Mouse (Mus musculus): ENCODE results near the gene Gm20388. TPM values are rescaled to one million over a fixed set of nuclear protein-coding genes. Genes with fewer than 3 reads are reported as not detected.
A peak's percentile ranks its signal among the peaks of the same experiment; 100 is the strongest.

Gm20388 gene
- polyA plus RNA-seq, 1 experiment from 2014 or later = not detected

DNA sequence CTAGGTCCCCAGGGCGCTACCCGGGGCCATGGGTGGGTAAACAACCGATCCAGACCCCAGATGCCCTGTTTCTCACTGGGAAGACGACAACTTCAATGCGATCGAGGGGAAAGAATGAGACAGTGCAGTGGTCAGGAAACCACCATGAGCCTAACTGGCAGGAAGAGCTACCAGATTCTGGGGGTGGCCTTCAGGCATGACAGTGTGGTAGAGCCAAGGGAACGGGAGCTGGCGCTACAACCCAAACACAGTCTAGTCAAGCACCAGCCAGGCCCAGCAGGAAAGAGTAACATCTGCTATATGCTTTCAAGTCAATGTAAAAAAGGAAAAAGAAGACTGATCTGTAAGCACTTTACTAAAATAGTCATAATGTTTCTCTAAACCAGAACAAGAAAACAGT, 1725.5 kb downstream of the Gm20388 start:
- Histone ChIP-seq H3K36me3 (0 out of 2 replicates have a peak, but pooled peaks cover 3% of the 10 kb centered on the region), H3K9ac (no peak overlapping the region; the same call in 1 of the 2 replicates), H3K27me3 (replicated peaks) (no peaks in the 10 kb centered on the region), H3K4me3 (no peak overlapping the region), H3K27ac (replicated peaks) (peak overlapping the region; percentile 51), H3K4me1 (peaks cover 67% of the 10 kb centered on the region), H3K9me3 (no peaks in the 10 kb centered on the region), H3K4me2 (no peak overlapping the region)
- WGBS = 68% methylated on average over 8 of the region's 8 CpGs
- no peak for ATAC-seq (ENCODE audit: extremely low read depth, insufficient number of reproducible peaks, low FRiP score, low TSS enrichment)

DNA sequence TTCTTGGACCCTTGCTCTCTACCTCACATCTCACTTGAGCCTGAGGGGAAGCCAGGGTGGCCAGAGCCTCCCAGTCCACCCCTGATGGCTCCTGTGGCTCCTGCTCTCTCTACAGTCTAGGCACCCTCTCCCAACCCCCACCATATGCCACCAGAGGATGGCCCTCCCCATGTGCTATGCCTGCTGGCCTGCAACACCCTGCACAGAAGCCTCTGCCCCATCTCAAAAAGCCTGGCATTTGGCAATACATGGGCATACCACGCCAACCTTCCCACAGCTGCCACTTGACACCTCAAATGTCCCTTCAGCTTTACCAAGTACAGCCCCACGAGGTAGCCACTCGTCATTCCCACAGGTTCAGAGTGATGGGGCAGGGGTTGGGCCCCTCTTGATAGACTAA, 1732.2 kb downstream of the Gm20388 start:
- Histone ChIP-seq H3K4me1 (peaks cover 73% of the 10 kb centered on the region), H3K9ac (peak overlapping the region; percentile 58; the same call in 1 of the 2 replicates), H3K27me3 (replicated peaks) (no peaks in the 10 kb centered on the region), H3K9me3 (no peaks in the 10 kb centered on the region), H3K27ac (replicated peaks) (peak overlapping the region; percentile 59), H3K4me3 (no peak overlapping the region), H3K4me2 (no peak overlapping the region), H3K36me3 (no peaks in the 10 kb centered on the region; the same call in 1 of the 2 replicates)
- no peak for ATAC-seq (ENCODE audit: extremely low read depth, insufficient number of reproducible peaks, low FRiP score, low TSS enrichment)
- WGBS = 70% methylated on average over 3 of the region's 3 CpGs

DNA sequence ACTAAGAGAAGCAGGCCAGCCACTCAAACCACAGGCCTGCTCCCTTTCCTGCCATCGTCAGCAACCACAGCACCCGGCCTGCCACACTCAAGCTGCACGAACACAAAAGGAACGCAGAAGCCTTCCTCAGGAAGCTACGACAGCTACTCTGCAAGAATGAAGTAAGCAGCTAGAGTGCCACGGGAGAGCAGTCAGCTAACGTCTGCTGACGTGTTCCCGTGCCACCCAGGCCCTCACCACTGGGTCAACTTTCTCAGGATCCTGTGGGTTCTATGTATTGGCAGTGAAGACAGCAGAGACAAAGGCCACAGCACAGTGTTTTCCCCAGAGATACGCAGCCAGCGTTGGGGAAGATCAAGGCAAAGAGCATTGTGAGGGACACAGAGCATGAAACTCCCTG, 1732.7 kb downstream of the Gm20388 start:
- WGBS = 53% methylated on average over 11 of the region's 11 CpGs
- Histone ChIP-seq H3K9ac (peak overlapping the region; percentile 58; the same call in 1 of the 2 replicates), H3K4me1 (peaks cover 76% of the 10 kb centered on the region), H3K9me3 (no peaks in the 10 kb centered on the region), H3K27me3 (replicated peaks) (no peaks in the 10 kb centered on the region), H3K27ac (replicated peaks) (peak overlapping the region; percentile 59), H3K36me3 (no peaks in the 10 kb centered on the region; the same call in 1 of the 2 replicates), H3K4me2 (no peak overlapping the region), H3K4me3 (no peak overlapping the region)
- ATAC-seq (ENCODE audit: extremely low read depth, insufficient number of reproducible peaks, low FRiP score, low TSS enrichment) = no peak

DNA sequence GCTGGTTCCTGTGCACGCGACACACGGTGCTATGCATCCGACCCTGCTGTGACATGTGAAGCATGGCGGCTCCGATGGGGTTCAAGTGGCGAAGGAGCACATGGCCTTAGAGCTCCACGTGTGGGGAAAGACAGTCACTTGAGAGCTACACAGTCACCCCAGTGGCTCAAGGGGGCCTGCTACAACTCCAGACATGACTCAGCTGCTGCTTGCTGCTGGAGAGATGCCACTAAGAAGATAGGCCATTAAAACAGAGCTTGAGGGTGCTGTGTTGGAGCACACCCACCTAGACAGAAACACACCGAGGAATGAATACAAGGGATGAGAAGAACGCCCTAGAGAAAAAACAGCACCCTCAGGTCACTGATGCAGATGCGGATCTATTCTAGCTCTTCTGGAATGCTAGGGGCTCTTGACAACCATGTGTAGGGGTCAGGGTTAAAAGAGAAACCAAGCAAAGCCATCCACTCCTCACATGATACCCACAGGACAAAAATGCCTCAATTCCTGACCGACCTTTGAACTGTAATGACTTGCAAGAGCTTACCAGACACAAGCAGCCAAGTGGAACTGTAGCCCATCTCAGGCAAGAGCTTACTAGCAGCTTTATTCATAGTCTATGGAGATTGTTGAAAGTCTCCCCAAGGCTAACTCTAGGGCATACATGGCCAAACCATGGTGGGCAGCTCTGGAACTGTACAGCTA, 1737.0 kb downstream of the Gm20388 start:
- H3K27ac ChIP-seq (replicated peaks) = no peak overlapping the region
- no peak for ATAC-seq (ENCODE audit: extremely low read depth, insufficient number of reproducible peaks, low FRiP score, low TSS enrichment)
- no peak overlapping the region for H3K4me2 ChIP-seq
- no peak overlapping the region for H3K4me3 ChIP-seq
- peaks cover 83% of the 10 kb centered on the region for H3K4me1 ChIP-seq
- peaks cover 12% of the 10 kb centered on the region for H3K36me3 ChIP-seq
- H3K27me3 ChIP-seq (replicated peaks) = no peaks in the 10 kb centered on the region
- no peak overlapping the region for H3K9ac ChIP-seq
- 76% methylated on average over 12 of the region's 12 CpGs for WGBS
- no peaks in the 10 kb centered on the region for H3K9me3 ChIP-seq

DNA sequence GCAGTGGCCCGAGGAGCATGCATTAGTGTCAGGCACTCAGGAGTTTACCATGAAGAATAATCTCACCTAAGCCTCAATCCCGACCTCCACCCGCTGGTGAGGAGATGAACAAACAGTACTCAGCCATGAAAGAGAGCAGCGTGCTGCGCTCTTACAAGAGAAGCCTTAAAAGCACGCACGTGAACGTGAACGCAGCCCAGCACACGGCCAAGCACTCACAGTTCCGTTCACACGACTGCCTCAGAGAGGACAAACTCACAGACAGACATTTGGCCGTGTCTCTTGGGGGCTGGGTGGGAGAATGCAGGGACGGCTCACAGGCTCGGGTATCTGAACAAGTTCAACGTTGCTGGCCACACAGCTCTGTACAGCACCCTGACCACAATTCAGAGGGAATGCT, 1737.8 kb downstream of the Gm20388 start:
- H3K27ac ChIP-seq (replicated peaks) = no peak overlapping the region
- H3K4me1 ChIP-seq = peaks cover 76% of the 10 kb centered on the region
- no peak overlapping the region for H3K4me3 ChIP-seq
- no peak for ATAC-seq (ENCODE audit: extremely low read depth, insufficient number of reproducible peaks, low FRiP score, low TSS enrichment)
- 68% methylated on average over 16 of the region's 16 CpGs for WGBS
- H3K9ac ChIP-seq = peak overlapping the region; percentile 52
- peaks cover 12% of the 10 kb centered on the region for H3K36me3 ChIP-seq
- no peak overlapping the region for H3K4me2 ChIP-seq
- H3K27me3 ChIP-seq (replicated peaks) = no peaks in the 10 kb centered on the region
- H3K9me3 ChIP-seq = no peaks in the 10 kb centered on the region

DNA sequence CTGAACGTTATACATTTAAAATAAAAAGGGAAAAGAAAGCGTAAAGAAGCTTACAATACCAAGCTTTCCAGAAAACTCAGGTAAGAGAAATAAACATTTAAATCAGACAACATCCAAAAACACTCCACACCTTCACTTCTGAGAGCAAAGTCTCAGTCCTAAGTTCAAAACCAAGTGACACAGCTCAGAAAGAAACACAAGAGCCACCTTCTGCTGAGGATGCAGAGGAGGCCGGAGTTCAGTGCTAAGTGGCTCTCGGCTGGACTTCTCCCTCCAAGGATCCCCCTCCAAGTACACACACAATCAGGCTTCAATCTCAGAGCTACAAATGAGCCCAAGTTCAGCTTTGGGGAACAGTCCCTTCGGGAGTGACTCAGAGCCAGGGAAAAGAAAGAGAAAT, 1738.8 kb downstream of the Gm20388 start:
- peak overlapping the region; percentile 85 for H3K4me2 ChIP-seq
- peak overlapping the region; percentile 87 for H3K9ac ChIP-seq
- no peak overlapping the region for H3K27ac ChIP-seq (replicated peaks)
- peak overlapping the region; percentile 76 for H3K4me3 ChIP-seq
- ATAC-seq (ENCODE audit: extremely low read depth, insufficient number of reproducible peaks, low FRiP score, low TSS enrichment) = no peak
- no peaks in the 10 kb centered on the region for H3K9me3 ChIP-seq
- H3K36me3 ChIP-seq = peaks cover 12% of the 10 kb centered on the region
- 77% methylated on average over 5 of the region's 5 CpGs for WGBS
- H3K4me1 ChIP-seq = peaks cover 76% of the 10 kb centered on the region
- no peaks in the 10 kb centered on the region for H3K27me3 ChIP-seq (replicated peaks)

DNA sequence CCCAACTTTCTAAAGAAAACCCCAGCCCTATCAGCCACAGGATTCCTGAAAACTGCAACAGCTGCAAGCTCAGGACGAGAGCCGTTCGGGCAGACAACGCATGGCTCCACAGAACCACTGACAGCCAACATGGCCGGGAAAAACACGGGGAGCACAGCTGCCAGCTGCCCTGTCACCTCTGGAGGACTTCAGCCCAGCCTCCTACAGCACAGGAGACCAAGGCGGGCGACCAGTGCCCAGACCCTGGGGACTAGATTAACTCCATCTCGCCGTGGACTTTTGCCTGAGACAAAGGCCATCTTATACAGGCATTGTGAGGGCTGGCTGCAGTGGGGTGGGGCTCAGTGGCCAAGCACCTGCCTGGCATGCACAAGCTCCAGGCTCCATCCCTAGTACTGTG, 1739.3 kb downstream of the Gm20388 start:
- Histone ChIP-seq H3K9me3 (no peaks in the 10 kb centered on the region), H3K4me3 (peak overlapping the region; percentile 76), H3K36me3 (peaks cover 12% of the 10 kb centered on the region), H3K27me3 (replicated peaks) (no peaks in the 10 kb centered on the region), H3K4me2 (peak overlapping the region; percentile 85), H3K9ac (peak overlapping the region; percentile 87), H3K27ac (replicated peaks) (no peak overlapping the region), H3K4me1 (peaks cover 73% of the 10 kb centered on the region)
- WGBS = 62% methylated on average over 10 of the region's 10 CpGs
- ATAC-seq (ENCODE audit: extremely low read depth, insufficient number of reproducible peaks, low FRiP score, low TSS enrichment) = no peak

DNA sequence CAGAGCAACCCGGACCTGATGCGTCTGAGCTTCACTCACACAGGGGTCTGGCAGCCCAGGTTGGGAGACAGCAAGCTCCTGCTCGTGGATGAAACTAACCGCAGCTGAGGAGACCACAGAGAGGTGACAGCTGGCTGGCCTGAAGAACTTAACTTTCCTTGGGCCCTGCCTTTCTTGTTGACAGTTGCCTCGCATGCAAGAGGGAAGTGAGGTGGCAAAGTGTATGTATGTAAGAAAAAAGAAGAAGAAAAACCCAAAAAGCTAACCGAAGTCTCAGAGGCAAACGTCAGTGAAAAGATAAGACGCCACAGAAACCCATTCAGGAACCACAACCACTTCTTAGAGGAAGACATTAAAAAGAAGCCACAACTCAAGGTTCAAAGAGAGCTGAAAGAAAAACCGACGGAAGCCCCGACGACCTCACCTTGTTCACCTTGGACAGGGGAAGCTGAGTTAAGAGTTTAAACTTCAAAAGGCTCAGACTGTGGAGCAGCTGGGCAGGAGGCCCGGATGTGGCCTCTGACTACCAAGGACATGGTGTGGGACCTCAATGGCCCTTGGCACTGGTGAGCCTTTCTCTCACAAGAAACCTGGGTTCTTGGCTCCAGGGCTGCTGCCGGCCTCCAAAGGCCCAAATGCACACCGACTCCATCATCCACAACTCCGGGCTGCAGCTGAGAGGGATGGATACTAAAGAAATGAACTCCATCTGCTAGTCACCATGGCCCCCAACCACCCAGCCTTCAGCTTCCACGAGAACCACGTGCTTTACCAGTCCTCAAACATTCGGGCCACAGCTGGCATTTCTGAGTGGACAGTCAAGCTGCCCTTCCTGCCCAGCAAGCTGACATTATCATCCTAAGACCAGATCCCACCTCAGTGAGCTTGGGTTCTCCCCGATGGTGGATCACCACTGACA, 1740.0 kb downstream of the Gm20388 start:
- Histone ChIP-seq H3K4me1 (peaks cover 66% of the 10 kb centered on the region), H3K9ac (peak overlapping the region; percentile 87), H3K4me2 (peak overlapping the region; percentile 85), H3K36me3 (peaks cover 12% of the 10 kb centered on the region), H3K4me3 (peak overlapping the region; percentile 76), H3K27me3 (replicated peaks) (no peaks in the 10 kb centered on the region), H3K9me3 (no peaks in the 10 kb centered on the region), H3K27ac (replicated peaks) (no peak overlapping the region)
- no peak for ATAC-seq (ENCODE audit: extremely low read depth, insufficient number of reproducible peaks, low FRiP score, low TSS enrichment)
- WGBS = 60% methylated on average over 20 of the region's 20 CpGs

DNA sequence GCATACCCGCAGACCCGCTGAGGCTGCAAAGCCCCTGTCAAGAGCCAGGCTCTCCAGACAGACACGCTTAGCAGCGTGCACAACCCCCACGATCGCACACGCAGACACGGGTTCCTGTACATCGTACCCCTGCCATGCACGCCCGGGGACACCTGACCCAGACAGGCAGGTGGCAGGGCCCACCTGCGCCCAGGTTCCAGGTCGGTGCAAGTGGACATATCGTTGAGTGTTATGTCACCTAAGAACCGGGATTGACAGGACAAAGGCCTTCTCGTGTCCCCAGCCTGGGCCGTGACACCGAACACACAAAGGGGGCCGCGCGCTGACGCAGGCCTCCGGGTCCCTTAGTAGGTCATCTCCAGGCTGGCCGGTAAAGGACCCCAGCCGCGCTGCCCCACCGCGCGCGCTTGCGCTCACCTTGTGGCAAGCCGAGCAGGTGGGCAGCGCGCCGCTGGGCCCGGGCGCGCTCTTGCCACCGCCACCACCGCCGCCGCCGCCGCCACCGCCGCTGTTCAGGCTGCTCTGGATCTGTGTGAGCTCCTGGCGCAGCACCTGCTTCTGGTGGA, 1740.8 kb downstream of the Gm20388 start:
- Histone ChIP-seq H3K27me3 (replicated peaks) (no peaks in the 10 kb centered on the region), H3K4me3 (peak overlapping the region; percentile 76), H3K36me3 (peaks cover 12% of the 10 kb centered on the region), H3K9me3 (no peaks in the 10 kb centered on the region), H3K4me2 (peak overlapping the region; percentile 85), H3K4me1 (peaks cover 65% of the 10 kb centered on the region), H3K27ac (replicated peaks) (no peak overlapping the region), H3K9ac (peak overlapping the region; percentile 87)
- no peak for ATAC-seq (ENCODE audit: extremely low read depth, insufficient number of reproducible peaks, low FRiP score, low TSS enrichment)
- WGBS = 12% methylated on average over 46 of the region's 47 CpGs

DNA sequence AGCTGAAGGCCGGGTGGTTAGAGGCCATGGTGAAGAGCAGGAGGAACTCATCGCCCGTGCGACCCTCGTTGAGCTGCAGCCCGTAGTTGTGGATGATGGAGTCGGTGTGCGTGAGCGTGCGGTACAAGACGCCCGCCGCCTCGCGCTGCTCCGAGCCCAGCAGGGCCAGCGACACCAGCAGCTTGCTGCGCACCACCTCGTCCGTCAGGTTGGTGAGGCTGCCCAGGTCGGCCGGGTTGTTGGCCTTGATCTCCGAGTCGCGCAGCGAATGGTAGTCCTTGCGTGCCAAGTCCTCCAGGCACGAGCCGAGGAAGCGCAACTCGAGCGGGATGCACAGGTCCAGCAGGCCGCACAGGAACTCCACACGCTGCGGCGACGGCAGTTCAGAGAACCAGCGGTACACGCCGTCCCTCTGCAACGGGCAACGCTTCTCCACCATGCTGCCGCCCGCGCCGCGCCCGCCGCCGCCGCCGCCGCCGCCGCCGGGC, 1741.3 kb downstream of the Gm20388 start:
- Histone ChIP-seq H3K4me3 (peak overlapping the region; percentile 76), H3K9ac (peak overlapping the region; percentile 87), H3K4me2 (peak overlapping the region; percentile 85), H3K4me1 (peaks cover 59% of the 10 kb centered on the region), H3K27me3 (replicated peaks) (no peaks in the 10 kb centered on the region), H3K27ac (replicated peaks) (peak overlapping the region; percentile 46; the same call in 1 of the 2 replicates), H3K36me3 (peaks cover 12% of the 10 kb centered on the region), H3K9me3 (no peaks in the 10 kb centered on the region)
- no peak for ATAC-seq (ENCODE audit: extremely low read depth, insufficient number of reproducible peaks, low FRiP score, low TSS enrichment)
- WGBS = under 1% methylated on average over 41 of the region's 56 CpGs

DNA sequence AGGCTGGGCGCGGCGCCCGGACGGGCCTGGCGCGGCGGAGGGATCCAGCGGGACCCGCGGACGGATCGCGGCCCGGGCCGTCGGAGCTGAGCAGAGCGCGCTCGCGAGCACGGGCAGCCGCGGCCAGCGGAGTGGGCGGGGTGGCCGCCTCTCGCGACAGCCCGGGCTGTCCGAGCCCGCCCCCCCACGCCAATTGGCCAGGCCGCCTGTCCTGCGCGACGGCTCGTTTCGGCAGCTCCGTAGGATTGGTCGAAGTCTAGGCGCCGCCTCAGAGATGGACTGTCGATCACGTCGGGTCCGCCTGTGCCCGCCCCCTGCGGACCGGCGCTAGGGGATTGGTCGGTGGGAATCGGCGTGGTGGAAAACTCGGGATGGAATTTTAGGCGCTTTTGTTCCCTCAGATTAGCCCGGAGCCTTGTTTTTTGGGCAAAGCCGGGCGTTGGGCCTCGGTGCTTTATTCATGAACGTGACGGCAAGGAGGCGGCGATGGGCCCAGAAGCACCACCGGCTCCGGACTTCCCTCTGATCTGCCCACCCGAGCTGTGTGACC, 1742.2 kb downstream of the Gm20388 start, which contains the start of gene Zcchc14:
Zcchc14 (minus strand) TSS at position 128 of the 550 bp plus-strand sequence.
- Histone ChIP-seq H3K27ac (replicated peaks) (peak within 1 kb of the TSS; percentile 90), H3K9ac (peak within 1 kb of the TSS; percentile 96), H3K36me3 (peaks cover 12% of the 10 kb centered on the region), H3K9me3 (no peaks in the 10 kb centered on the region), H3K4me2 (peak within 1 kb of the TSS; percentile 98), H3K4me1 (peaks cover 50% of the 10 kb centered on the region), H3K27me3 (replicated peaks) (no peaks in the 10 kb centered on the region), H3K4me3 (peak within 1 kb of the TSS; percentile 76)
- peak; percentile 94 for ATAC-seq (ENCODE audit: extremely low read depth, insufficient number of reproducible peaks, low FRiP score, low TSS enrichment)
- under 1% methylated on average over 62 of the region's 67 CpGs for WGBS

Data from heart, embryonic 13.5 days (tissue).